Mouse (Mus musculus) cerebellum, adult 2 months (tissue): ENCODE measurements at regions not wholly inside any gene's neighbourhood (a gene's known extent, or its start where the extent isn't known, plus 50 kb on each side); places are given as distances from the start of the nearest gene placed in this dataset.

Experiments
- DNase-seq, 2 experiments: peaks; one replicate each; pipeline ENCODE4 v3.0.0; 2021
- H3K27ac ChIP-seq: fragments of 200-500 bp; 2 replicates; pipeline ENCODE4 v1.5.1; 2012; ENCODE audit warnings: low read length, control low read depth, inconsistent platforms; ENCODE audit not compliant: insufficient read depth
- H3K27me3 ChIP-seq: fragments of 200-500 bp; 2 replicates; pipeline ENCODE4 v1.6.1; 2012; ENCODE audit warnings: inconsistent platforms, mild to moderate bottlenecking, low read length, moderate library complexity; ENCODE audit not compliant: control insufficient read depth, insufficient read depth
- H3K4me1 ChIP-seq: fragments of 200-500 bp; 2 replicates; pipeline ENCODE4 v1.6.1; 2011; ENCODE audit warnings: low read length; ENCODE audit not compliant: control insufficient read depth, insufficient read depth
- H3K4me3 ChIP-seq: fragments of 200-500 bp; replicated peaks from 2 replicates; pipeline ENCODE3; 2011; ENCODE audit warnings: mild to moderate bottlenecking, low read depth, low read length, control low read depth; ENCODE audit not compliant: insufficient read depth
- CTCF ChIP-seq: fragments of 200-500 bp; IDR thresholded peaks from 2 replicates; pipeline ENCODE4 v1.5.1; 2011; ENCODE audit warnings: low read depth, mild to moderate bottlenecking, control low read depth, low read length, moderate library complexity, borderline replicate concordance; ENCODE audit not compliant: insufficient read depth
- POLR2A ChIP-seq: fragments of 200-500 bp; IDR thresholded peaks from 2 replicates; pipeline ENCODE4 v1.6.1; 2011; ENCODE audit warnings: low read length, control low read depth, borderline replicate concordance; ENCODE audit not compliant: insufficient read depth
- WGBS: fragments of 180-500 bp; shearing (Covaris S2); methylation state at CpG from one replicate; pipeline ENCODE4 v1.1.7; 2018; 5-methylcytosine and 5-hydroxymethylcytosine counted together

DNA sequence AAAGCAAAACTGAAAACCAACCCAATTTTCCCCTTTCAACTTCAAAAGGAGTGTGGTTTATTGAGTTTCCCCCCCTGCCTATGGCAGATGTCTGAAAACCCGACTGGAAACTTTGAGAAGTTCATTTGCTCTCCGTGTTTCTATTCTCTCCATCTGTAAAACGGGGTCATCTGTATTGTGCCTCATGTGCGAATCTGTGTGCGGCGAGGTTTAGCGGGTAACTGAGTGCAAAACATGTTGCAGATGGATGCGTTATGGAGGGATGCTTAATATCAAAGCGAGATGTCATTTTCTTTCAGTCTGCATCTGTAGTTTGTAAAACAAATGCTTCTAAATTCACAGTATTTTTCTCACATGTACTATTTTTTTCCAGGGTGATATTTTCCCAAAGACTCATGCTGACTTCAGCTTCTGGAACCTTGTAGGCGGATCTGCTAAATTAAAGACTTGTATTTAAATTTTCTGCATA, 95.7 kb upstream of the Trp63 start:
- no peaks in the 10 kb centered on the region for H3K4me1 ChIP-seq
- TF ChIP-seq CTCF, result no peak
- no peak for TF ChIP-seq POLR2A
- H3K27ac ChIP-seq, result no peak overlapping the region
- H3K4me3 ChIP-seq, result no peak overlapping the region
- DNase-seq, result no peak
- 78% methylated on average over 10 of the region's 10 CpGs for WGBS
- no peaks in the 10 kb centered on the region for H3K27me3 ChIP-seq

DNA sequence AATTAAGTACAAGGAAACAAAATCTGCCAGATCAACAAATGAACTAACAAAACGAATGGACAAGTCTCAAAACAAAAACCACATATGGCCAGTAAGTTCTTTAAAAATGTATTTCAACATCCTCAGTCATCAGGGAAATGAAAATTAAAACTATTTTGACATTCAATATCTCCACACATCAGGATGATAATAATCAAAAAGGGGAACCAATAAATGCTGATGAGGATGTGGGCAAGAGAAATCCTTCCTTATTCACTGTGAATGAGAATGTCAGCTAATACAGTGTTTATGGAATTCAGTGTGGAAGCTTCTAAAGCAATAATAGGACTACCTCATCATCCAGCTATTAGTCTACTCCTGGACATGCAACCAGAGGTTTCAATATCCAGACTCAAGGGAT, 86.1 kb upstream of the Trp63 start:
- 85% methylated on average over 1 of the region's 1 CpGs for WGBS
- Histone ChIP-seq H3K4me3 (no peak overlapping the region), H3K27me3 (no peaks in the 10 kb centered on the region), H3K27ac (no peak overlapping the region), H3K4me1 (no peaks in the 10 kb centered on the region)
- TF ChIP-seq POLR2A (no peak), CTCF (no peak)
- DNase-seq, result no peak

GRCm38 (mm10) chr16:25603121-25603520, 80.4 kb upstream of the Trp63 start:
- WGBS, result 82% methylated on average over 2 of the region's 2 CpGs
- H3K27ac ChIP-seq, result no peak overlapping the region

DNA sequence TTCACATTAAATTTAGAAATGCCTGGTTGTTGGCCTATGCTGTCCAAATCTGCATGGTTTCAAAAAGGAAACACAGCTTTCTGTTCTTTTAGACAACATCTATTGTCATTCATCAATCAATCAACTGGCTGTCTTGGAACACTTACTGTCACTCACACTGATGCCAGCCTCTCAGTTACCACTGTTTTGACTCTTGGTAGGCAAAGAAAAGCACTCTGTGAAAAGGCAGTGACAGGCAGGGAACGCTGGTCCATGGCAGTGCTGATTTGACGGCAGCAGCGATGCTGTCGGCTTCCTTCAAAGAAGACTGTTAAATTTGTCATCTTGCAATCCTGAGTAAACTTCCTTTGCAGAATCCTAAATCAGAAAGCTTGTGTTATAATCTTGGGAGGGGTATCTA, 68.3 kb upstream of the Trp63 start:
- TF ChIP-seq POLR2A, result no peak
- no peak for TF ChIP-seq CTCF
- no peaks in the 10 kb centered on the region for H3K27me3 ChIP-seq
- H3K27ac ChIP-seq, result no peak overlapping the region
- no peak for DNase-seq
- no peak overlapping the region for H3K4me3 ChIP-seq
- WGBS, result 70% methylated on average over 4 of the region's 4 CpGs
- no peaks in the 10 kb centered on the region for H3K4me1 ChIP-seq

More at GRCm38 (mm10) chr16:25603121-25603520, 80.4 kb upstream of the Trp63 start:
- Histone ChIP-seq H3K4me3 (no peak overlapping the region), H3K27me3 (no peaks in the 10 kb centered on the region), H3K4me1 (no peaks in the 10 kb centered on the region)
- DNase-seq, result no peak
- no peak for TF ChIP-seq CTCF

DNA sequence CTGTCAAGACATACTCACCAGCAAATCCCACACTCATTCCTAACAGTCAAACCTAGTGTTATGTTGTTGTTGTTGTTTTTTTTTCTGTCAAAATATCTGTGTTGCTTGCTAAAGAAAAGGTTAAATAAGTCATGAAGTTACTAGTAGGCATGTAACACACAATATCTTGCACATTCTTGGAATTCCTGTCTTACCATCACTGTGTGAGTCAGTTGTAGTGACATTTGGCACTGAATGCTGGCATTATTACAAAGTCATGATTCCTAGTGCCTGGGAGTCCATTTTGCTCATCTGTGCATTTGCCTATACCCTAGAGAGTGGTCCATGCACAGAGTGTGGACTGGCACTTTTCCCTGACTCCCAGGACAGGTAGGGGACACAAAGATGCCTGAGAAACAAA, 67.9 kb upstream of the Trp63 start:
- TF ChIP-seq POLR2A (no peak), CTCF (no peak)
- no peak for DNase-seq
- H3K4me3 ChIP-seq, result no peak overlapping the region
- H3K27ac ChIP-seq, result no peak overlapping the region
- no peaks in the 10 kb centered on the region for H3K27me3 ChIP-seq
- H3K4me1 ChIP-seq, result no peaks in the 10 kb centered on the region

GRCm38 (mm10) chr16:25618898-25619297, 64.7 kb upstream of the Trp63 start:
- no peak overlapping the region for H3K27ac ChIP-seq
- WGBS, result 83% methylated on average over 4 of the region's 4 CpGs
- no peaks in the 10 kb centered on the region for H3K27me3 ChIP-seq
- H3K4me3 ChIP-seq, result no peak overlapping the region
- DNase-seq, result no peak
- no peak for TF ChIP-seq POLR2A
- TF ChIP-seq CTCF, result no peak
- H3K4me1 ChIP-seq, result no peaks in the 10 kb centered on the region

DNA sequence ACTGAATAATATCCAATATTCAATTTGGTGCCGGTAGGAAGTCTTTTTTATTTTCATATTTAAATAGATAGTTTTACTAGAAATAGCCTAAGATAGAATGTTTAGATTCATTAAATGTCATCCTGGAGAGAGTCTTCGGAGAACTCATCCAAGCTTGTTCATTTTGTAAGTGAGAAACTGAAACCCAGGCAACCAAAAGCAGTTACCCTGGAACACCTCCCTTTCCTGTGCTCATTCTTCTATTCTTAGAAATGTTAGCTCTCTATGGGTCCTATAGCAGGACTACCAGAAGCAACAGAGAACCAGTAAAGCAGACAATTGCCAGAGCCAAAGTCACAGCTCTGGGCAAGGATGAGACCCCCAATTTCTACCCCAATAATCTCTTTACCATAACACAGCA, 60.9 kb upstream of the Trp63 start:
- TF ChIP-seq POLR2A (no peak), CTCF (no peak)
- DNase-seq, result no peak

GRCm38 (mm10) chr16:25623986-25624623, 59.5 kb upstream of the Trp63 start:
- no peak for DNase-seq
- 81% methylated on average over 1 of the region's 1 CpGs for WGBS
- H3K27ac ChIP-seq, result no peak overlapping the region
- H3K4me1 ChIP-seq, result no peaks in the 10 kb centered on the region
- TF ChIP-seq POLR2A, result no peak
- no peak for TF ChIP-seq CTCF
- no peak overlapping the region for H3K4me3 ChIP-seq
- no peaks in the 10 kb centered on the region for H3K27me3 ChIP-seq

More for the DNA sequence above, 60.9 kb upstream of the Trp63 start:
- H3K4me3 ChIP-seq, result no peak overlapping the region
- no peak overlapping the region for H3K27ac ChIP-seq
- 89% methylated on average over 2 of the region's 2 CpGs for WGBS
- H3K27me3 ChIP-seq, result no peaks in the 10 kb centered on the region
- H3K4me1 ChIP-seq, result no peaks in the 10 kb centered on the region

- no peaks in the 10 kb centered on the region for H3K27me3 ChIP-seq
- H3K4me3 ChIP-seq, result no peak overlapping the region
- no peak for TF ChIP-seq POLR2A
- no peak for TF ChIP-seq CTCF
- H3K27ac ChIP-seq, result no peak overlapping the region
- H3K4me1 ChIP-seq, result no peaks in the 10 kb centered on the region
- 68% methylated on average over 3 of the region's 3 CpGs for WGBS
- DNase-seq, result no peak
Observed at GRCm38 (mm10) chr16:25629750-25630149, 53.8 kb upstream of the Trp63 start.
